Mouse (Mus musculus) regulatory T cell (primary cell): ENCODE data around the gene Ankrd23.

Experiments used
- in situ Hi-C: fragments of 300-600 bp; cut with MboI, MseI; formaldehyde crosslinking; loops from one replicate; pipeline ENCODE4 v1.15.1; 2025; ENCODE audit warnings: high pct_unique_total_duplicates

Gene Ankrd23

DNA sequence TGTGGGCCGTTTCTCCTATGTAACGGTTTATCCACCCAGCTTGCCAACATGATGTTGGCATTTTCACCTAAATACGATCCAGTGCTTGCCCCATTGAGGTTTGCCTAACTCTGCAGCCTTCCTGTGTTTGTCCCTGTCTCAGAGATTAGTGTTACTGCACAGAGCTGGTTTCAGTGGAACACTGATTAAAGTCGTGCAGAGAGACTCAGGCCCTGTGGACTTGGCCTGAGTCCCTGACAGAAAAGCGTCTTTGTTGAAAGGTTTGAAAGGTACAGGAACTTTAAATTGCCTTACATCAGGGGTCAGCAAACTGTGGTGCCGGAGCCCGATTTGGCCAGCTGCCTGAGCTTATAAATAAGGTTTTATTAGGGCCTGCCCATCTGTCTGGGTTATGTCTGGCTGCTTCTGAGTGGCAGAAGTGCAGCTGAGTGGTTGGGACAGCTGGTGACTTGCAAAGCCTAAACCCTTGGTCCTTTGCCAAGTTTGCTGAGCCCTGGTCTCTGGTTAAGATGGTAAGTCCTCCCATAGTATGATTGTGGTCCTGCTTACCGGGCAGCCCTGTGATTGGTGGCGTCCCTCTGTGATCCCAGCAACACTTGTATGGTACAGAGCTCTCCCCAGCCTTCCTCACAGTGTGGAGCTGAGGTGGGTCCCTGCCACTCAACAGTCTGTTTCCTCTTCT, 13.2 kb downstream of the Ankrd23 start:
- in situ Hi-C loops = no loop called here

DNA sequence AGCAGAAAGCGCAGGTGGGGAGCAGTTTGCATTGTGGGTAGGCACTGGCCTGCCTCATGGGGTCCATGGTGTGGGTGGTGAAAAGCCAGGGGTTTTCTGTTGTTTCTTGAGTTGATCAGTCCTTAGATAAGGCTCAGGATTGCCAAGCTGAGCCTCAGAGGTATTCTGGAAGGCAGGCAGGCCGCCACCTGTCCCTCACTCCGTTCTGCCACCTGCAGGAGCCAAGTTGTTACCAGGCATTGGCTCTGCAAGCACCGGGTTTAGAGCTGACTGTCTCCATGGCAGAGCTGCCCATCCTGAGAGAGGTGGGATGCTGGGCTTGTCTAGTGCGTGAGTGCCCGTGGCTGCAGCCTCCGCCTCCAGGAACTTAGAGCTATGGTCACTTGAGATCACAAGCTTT, 14.5 kb downstream of the Ankrd23 start:
- in situ Hi-C loops = no loop called here

DNA sequence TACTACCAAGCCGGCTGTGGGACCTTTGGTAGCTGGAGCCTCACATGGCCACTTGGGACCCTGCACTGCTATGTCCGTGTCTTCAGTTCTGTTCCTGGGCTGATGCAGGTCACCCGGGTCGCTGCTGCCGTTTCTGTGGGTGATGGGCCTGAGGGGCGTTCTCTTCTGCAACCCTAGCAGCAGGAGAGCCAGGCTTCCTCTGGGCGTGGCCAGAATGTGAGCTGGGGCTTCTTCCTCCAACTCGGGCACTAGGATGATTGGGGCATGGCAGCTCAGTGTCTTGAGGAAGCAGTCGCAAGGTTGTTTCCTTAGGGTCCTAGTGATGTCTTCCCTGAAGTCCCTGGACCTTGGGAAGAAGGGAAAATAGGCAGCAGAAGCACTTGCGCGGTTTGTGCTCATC, 17.1 kb downstream of the Ankrd23 start:
- in situ Hi-C loops = no loop called here

DNA sequence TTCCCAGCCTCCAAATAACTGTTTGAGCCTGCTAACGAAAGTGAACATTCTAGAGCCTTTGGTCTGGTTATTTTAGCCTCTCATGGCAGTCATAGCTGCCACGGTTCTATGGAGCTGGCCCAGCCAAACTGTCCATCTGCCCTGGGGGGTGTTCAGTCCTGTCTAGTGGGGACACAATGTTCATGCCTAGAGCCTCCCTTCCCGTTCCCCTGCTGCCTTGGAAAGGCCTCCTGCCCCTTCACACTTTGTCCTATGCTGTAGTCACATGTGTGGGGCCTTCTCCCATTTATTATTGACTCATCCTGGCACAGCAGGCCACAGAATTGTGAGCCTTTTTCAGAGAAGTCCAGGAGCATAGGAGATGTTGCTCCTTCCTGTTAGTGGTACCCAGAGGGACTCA, 18.4 kb downstream of the Ankrd23 start:
- in situ Hi-C loops = no loop called here

DNA sequence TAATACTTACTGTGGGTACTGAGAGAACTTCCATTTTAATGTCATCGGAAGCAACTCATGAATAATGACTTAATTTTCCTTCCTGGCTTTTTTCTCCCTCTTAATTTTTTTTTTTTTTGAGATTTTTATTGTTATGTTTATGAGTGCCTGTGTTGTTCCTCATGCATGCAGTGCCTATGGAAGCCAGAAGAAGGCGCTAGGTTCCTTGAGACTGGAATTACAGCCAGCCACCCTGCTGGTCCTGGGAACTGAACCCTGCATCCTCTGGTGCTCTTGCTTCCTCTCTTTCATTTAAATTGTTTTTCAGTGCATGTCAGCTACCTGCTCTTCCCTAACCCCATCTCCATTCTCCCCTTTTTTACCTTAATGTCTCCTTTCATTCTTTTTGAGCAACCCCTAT, 23.0 kb downstream of the Ankrd23 start:
- in situ Hi-C loops = no loop called here

DNA sequence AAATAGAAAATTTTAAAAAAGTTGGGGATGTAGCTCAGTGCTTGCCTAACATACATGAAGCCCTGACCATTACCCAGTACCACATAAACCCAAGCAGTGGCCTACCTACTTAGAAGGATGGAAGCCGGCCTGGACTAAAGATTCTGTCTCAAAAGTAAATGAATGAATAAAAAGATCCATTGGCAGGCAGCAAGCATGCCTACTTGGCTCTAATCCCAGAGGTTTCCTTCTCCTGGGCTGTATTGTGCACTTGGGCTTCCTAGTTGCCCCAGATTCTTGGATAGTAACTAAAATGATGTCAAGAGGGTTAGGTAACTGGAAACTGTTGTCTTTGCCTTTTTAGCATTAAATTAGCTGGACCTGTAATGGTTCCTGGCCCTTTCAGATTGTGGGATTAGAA, 23.4 kb downstream of the Ankrd23 start:
- in situ Hi-C loops = no loop called here

DNA sequence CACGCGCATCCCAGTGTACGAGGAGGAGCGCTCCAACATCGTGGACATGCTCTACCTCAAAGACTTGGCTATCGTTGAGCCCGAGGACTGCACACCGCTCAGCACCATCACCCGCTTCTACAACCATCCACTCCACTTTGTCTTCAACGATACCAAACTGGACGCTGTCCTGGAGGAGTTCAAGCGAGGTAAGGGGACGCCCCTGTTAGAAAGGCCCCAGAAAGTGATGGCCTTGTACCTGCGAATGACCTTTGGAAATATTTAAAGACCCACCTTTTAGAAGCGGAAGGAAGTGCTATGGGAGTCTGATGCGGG, 23.8 kb downstream of the Ankrd23 start:
- in situ Hi-C loops = no loop called here

DNA sequence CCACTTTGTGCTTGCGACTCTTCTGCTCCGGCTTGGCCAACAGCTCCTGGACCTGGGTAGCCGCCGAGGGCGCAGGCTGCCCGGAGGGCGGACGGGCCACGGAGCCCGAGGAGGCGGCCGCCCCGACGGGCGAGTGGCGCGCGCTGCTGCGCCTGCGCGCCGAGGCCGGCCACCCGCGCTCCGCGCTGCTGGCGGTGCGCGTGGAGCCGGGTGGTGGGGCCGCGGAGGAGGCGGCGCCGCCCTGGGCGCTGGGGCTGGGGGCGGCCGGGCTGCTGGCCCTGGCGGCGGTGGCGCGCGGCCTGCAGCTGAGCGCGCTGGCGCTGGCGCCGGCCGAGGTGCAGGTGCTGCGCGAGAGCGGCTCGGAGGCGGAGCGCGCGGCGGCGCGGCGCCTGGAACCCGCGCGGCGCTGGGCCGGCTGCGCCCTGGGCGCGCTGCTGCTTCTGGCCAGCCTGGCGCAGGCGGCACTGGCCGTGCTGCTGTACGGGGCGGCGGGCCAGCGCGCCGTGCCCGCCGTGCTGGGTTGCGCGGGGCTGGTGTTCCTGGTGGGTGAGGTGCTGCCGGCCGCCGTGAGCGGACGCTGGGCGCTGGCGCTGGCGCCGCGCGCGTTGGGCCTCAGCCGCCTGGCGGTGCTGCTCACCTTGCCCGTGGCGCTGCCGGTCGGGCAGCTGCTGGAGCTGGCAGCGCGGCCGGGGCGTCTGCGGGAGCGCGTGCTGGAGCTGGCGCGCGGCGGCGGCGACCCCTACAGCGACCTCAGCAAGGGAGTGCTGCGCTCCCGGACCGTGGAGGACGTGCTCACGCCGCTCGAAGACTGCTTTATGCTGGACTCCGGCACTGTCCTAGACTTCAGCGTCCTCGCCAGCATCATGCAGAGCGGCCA, 24.4 kb downstream of the Ankrd23 start:
- in situ Hi-C loops = no loop called here

DNA sequence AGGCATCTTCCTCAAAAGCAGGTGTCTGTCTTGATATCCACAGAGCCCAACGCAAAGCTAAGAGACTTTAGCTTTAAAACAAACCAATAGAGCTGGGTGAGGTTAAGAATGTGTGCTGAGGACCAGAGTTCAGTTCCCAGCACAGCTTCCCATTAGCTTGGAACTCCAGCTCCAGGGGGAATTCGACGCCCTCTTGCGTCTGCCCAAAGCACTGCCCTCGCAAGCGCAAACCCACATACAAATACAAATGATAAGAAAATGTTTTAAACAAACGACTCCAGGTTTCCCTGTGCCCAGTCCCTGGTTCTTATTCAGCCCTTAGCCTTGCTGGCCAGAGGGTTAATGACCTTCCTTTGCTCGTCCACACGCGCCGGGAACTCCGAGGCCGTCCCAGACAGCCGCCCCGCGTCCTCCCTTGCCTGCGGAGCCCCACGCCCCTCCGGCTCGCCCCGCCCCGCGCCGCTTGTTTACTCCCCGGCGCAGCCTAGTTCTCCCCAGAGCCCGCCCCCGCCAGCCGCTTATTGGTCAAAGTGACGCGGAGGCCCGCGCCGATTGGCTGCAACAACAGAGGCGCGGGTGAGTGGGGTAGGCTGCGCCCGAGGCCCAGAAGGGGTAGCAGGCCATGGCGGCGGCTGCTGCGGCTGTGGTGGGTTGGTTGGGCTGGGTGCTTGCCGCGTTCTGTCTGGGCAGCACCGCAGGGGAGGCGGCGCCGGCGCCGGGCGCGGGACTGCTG, 25.2 kb downstream of the Ankrd23 start, which contains the start of gene Cnnm3:
TSS of gene Cnnm3 (plus strand) at position 579 of the 733 bp plus-strand sequence.
- in situ Hi-C loops = no loop called here

DNA sequence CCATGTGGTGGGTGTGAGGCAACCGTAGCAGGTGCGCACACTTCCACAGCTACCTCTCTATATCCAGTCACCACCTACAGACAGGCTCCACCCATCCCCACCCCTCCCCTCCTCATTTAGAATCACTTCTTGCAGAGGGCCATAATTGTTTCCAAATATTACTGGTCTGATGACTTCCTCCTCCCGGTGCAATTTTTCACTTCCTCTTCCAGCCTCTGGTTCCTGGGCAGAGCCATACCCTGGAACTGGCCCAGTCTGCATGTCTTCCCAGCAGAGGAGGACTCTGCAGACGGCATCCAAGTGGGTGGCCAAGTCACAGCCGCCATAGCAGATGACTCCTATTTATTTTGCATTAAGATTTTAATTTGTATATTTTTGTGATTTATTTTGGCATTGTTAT, 28.4 kb downstream of the Ankrd23 start:
- in situ Hi-C loops = no loop called here

DNA sequence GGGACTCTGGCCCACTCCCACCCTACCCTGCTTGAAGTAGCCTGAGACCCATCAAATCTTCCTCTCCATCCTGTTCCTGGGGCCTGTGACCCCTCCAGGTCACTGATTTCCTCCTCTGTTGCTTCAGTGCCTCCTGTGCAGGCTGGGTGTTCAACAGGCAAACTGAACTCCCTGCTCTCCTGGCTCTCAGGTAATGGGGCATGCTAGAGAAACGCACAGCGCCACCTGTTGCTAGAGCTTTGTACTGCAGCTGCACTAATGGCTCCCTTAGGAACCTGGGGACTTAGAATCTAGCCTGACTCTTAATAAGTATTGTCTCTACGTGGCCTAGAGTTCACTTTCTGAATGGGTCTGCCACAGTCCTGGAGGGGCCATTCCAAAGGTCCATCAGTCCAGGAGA, 35.4 kb downstream of the Ankrd23 start:
- in situ Hi-C loops = no loop called here

DNA sequence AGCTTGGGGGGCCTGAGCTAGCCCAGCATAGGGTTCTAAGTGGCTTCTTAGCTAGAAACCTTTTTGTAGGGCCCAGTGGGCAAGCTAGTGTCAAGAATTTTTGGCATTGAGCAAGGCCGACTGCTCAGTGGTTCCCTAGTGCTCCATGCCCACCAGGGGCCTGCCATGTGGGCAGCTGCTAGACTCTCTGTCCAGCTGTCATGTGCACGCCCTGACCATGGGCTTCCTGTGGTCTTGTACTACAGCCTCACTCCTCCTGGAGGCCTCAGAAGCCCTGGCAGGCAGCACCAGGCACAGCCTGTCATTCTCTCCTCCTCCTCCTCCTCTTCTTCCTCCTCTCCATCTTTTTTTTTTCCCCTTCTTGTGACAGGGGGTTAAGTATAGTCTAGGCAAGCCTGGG, 39.4 kb downstream of the Ankrd23 start:
- in situ Hi-C loops = no loop called here

DNA sequence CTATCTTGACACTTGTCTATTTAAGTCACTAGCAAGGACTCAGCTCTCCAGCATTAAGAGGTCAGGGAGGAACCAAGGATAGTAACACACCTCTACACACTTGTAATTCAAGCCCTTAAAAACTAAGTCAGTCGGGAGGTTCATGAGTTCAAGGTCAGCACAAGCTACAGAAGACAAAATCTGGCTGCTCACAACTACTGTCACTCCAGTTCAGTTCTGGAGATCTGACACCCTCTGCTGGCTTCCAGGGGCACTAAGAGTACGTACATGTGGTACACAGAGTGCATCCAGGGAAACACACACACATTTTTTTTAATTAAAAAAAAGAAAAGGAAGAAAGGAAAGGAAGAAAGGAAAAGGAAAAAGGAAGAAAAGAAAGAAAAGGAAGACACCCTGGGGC, 40.0 kb downstream of the Ankrd23 start:
- in situ Hi-C loops = no loop called here

DNA sequence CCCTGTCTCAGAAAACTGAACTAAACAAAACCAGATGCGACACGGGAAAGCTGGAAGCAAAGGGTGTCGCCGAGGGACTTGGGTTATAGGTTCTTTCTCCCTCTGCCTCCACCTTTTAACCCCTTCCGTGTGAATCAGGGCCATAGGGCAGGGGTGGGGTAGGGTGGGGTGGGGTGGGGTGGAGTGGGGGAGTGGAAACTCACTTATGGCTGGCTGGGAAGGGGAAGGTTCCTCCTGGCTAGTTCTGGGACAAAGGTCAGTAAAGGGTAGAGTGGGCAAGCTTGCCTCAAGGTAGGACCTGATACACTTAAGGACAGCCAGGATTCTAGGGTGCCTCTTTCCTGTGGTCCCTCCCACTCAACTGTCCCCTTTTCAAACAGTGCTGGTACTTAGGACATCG, 43.4 kb downstream of the Ankrd23 start:
- in situ Hi-C loops = no loop called here

DNA sequence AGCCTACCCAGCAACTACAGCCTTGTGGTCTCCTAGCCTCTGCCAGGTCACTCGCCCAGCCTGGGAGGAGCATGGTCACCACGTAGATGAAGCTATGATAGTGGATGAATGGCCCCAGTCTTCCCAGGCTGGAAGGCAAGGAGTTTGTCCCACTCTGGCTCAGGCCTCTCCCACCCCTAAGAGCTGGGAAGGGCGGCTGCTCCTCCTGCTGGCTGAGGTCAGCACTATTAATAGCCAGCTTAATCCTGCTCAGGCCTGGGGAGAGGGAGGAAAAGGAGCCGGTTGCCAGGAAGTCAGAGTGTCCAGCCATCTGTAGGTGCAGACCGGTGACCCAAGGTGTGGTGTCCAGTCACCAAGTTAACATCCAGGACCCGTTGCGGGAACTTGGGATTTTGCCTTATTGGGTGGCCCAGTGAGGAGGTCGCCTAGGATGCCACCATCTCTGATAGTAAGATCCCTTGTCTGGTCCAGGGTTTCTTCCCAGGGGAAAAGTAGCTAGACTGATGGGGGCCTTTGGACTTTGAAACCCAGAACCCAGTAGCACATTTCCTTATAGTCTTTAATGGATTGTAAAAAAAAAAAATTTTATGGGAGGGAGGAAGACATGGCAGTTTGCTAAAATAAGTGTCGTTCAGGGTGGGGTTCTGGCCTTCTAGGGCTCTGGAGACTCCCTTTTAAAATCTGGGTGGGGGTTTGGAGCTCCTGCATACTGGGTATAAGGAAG, 44.1 kb downstream of the Ankrd23 start:
- in situ Hi-C loops = no loop called here

DNA sequence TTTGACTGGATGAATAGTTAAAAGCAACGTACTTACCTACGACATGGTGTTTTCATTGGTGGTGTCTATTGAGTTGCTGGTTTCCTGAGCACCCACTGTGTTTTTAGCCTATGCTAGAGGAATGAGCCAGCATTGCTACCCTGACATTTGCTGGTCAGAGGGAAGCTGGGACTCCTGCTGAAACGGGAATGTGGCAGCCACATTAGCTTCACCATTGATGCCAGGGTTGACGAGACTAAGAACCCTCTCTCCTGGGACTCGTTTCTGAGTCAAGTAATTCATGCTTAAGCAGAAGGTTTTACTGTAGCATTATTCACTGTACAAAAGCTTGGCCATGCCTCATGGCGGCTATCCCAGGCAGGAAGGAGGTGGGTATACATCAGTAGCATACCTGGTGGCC, 47.0 kb downstream of the Ankrd23 start:
- in situ Hi-C loops = no loop called here

DNA sequence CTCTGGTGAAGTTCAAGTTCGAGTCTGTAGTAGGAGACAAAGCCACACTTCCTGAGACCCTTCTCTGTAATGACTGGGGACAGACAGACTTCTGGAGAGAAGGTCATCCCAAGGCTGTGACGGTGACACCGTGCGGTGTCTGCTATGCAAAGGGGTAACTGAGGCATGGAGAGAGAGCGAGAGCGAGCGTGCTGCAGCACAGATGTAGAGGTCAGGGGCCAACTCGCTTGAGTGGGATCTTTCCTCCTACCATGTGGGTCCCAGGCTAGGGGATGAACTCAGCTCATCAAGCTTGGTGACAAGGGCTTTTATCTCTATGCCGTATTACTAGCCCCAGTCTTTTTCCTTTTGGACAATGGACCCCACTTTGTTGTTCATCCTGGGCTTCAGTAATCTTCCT, 49.6 kb downstream of the Ankrd23 start:
- in situ Hi-C loops = no loop called here

DNA sequence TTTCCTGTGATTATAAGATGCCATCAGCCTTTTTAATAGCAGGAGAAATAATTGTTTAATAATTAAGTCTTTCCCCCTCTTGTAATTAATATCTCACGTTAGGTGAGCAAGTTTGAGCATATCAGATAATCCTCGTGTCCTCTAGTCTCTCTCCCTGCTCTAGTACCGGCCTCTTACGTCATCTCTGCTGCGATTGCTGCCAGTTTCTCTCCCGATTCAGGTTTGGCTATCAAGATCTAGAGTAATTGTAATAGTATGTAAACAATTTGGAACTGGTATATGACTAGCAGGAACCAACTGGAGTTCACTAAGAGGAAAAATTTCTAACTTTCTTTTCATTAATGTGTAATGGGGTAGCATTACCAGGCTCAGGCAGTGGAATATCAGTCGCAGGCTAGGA, 51.6 kb downstream of the Ankrd23 start:
- in situ Hi-C loops = no loop called here

DNA sequence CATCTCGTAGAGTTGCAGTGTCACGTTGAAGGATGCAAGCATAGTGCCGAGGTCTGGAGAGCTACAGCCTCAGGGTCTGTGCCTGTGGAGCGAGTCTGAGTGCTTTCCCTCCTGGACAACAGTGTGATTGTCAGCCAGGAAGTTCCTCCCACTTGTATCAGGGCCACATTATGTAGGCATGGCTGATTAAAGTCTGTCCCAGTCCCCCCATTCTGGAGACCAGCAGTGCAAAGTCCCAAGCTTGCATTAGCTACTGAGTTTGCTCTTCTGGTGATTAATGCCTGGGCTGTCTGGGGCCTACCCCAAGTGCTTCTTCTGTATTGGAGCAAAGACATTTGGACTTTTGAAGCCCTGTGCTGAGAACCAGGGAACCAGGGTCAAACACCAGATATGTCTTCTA, 52.9 kb downstream of the Ankrd23 start:
- in situ Hi-C loops = no loop called here
